Mouse (Mus musculus) hindbrain, embryonic 10.5 days (tissue): ENCODE measurements around the gene Ap3b1. TPM values are rescaled to one million over a fixed set of nuclear protein-coding genes. Genes with fewer than 3 reads are reported as not detected.
A peak's percentile ranks its signal among the peaks of the same experiment; 100 is the strongest.

Source experiments
- DNase-seq: peaks from one replicate; pipeline ENCODE4 v3.0.0-alpha.2; 2017; ENCODE audit warnings: low spot score
- H3K27ac ChIP-seq: fragments of 300-500 bp; sonication (generic); 2 replicates; pipeline ENCODE4 v1.5.1; 2016; ENCODE audit warnings: mild to moderate bottlenecking, moderate library complexity
- H3K27me3 ChIP-seq: fragments of 300-500 bp; sonication (generic); 2 replicates; pipeline ENCODE4 v1.6.1; 2016; ENCODE audit warnings: mild to moderate bottlenecking; ENCODE audit not compliant: poor library complexity, insufficient read depth, severe bottlenecking
- H3K36me3 ChIP-seq: fragments of 300-500 bp; sonication (generic); 2 replicates; pipeline ENCODE4 v1.6.1; 2016; ENCODE audit warnings: mild to moderate bottlenecking, moderate library complexity
- H3K4me1 ChIP-seq: fragments of 300-500 bp; sonication (generic); replicated peaks from 2 replicates; pipeline ENCODE4 v1.6.1; 2016; ENCODE audit warnings: mild to moderate bottlenecking
- H3K4me3 ChIP-seq: fragments of 300-500 bp; sonication (generic); 2 replicates; pipeline ENCODE4 v1.5.1; 2016; ENCODE audit warnings: mild to moderate bottlenecking, moderate library complexity
- H3K9me3 ChIP-seq: fragments of 300-500 bp; sonication (generic); 2 replicates; pipeline ENCODE4 v1.6.1; 2016; ENCODE audit warnings: mild to moderate bottlenecking, moderate library complexity
- WGBS: fragments of 180-500 bp; shearing (Covaris S2); methylation state at CpG from one replicate; pipeline ENCODE4 v1.1.7; 2016; 5-methylcytosine and 5-hydroxymethylcytosine counted together
- polyA plus RNA-seq: library from polyadenylated mRNA; unstranded; fragments of >200 nt; fragmentation: Nextera tagmentation; extraction: Ambion mirVana; gene quantifications from 2 replicates; pipeline ENCODE4 v1.2.1, GENCODE M21; 2016

Ap3b1 gene
- polyA plus RNA-seq, 1 experiment from 2014 or later = 32.7 TPM

GRCm38 (mm10) chr13:94595289-94595688, 236.5 kb downstream of the Ap3b1 start:
- peak; percentile 18 for DNase-seq
- H3K4me1 ChIP-seq = peaks cover 17% of the 10 kb centered on the region
- H3K9me3 ChIP-seq = no peaks in the 10 kb centered on the region
- H3K4me3 ChIP-seq = peak overlapping the region; percentile 42; the same call in 1 of the 2 replicates
- no peaks in the 10 kb centered on the region for H3K36me3 ChIP-seq
- H3K27ac ChIP-seq = no peak overlapping the region
- 5% methylated on average over 14 of the region's 14 CpGs for WGBS
- peaks cover 100% of the 10 kb centered on the region for H3K27me3 ChIP-seq

GRCm38 (mm10) chr13:94595701-94596361, 237.1 kb downstream of the Ap3b1 start:
- Histone ChIP-seq H3K4me1 (peaks cover 17% of the 10 kb centered on the region), H3K9me3 (no peaks in the 10 kb centered on the region), H3K27me3 (peaks cover 100% of the 10 kb centered on the region), H3K4me3 (peak overlapping the region; percentile 42), H3K27ac (peak overlapping the region; percentile 54; the same call in 1 of the 2 replicates), H3K36me3 (no peaks in the 10 kb centered on the region)
- WGBS = 1% methylated on average over 38 of the region's 38 CpGs
- DNase-seq = peak; percentile 45

GRCm38 (mm10) chr13:94596386-94597033, 237.8 kb downstream of the Ap3b1 start:
- DNase-seq = peak; percentile 41
- 14% methylated on average over 20 of the region's 20 CpGs for WGBS
- peak overlapping the region; percentile 54; the same call in 1 of the 2 replicates for H3K27ac ChIP-seq
- H3K9me3 ChIP-seq = no peaks in the 10 kb centered on the region
- peaks cover 100% of the 10 kb centered on the region for H3K27me3 ChIP-seq
- H3K36me3 ChIP-seq = no peaks in the 10 kb centered on the region
- peak overlapping the region; percentile 42 for H3K4me3 ChIP-seq
- peaks cover 17% of the 10 kb centered on the region for H3K4me1 ChIP-seq

GRCm38 (mm10) chr13:94599718-94600117, 241.0 kb downstream of the Ap3b1 start:
- WGBS = 45% methylated on average over 8 of the region's 8 CpGs

GRCm38 (mm10) chr13:94607035-94607860, 248.5 kb downstream of the Ap3b1 start:
- 86% methylated on average over 9 of the region's 9 CpGs for WGBS
- Histone ChIP-seq H3K36me3 (no peaks in the 10 kb centered on the region), H3K27ac (no peak overlapping the region), H3K27me3 (peaks cover 98% of the 10 kb centered on the region), H3K4me1 (peaks cover 15% of the 10 kb centered on the region), H3K9me3 (no peaks in the 10 kb centered on the region), H3K4me3 (no peak overlapping the region)
- DNase-seq = no peak

More at GRCm38 (mm10) chr13:94599718-94600117, 241.0 kb downstream of the Ap3b1 start:
- Histone ChIP-seq H3K9me3 (no peaks in the 10 kb centered on the region), H3K4me1 (peaks cover 17% of the 10 kb centered on the region), H3K27me3 (peaks cover 100% of the 10 kb centered on the region), H3K4me3 (no peak overlapping the region), H3K27ac (no peak overlapping the region), H3K36me3 (no peaks in the 10 kb centered on the region)
- no peak for DNase-seq

- DNase-seq = no peak
- H3K27ac ChIP-seq = no peak overlapping the region
- H3K27me3 ChIP-seq = peaks cover 98% of the 10 kb centered on the region
- WGBS = 58% methylated on average over 7 of the region's 7 CpGs
- H3K9me3 ChIP-seq = no peaks in the 10 kb centered on the region
- H3K4me3 ChIP-seq = no peak overlapping the region
- H3K36me3 ChIP-seq = no peaks in the 10 kb centered on the region
- peaks cover 15% of the 10 kb centered on the region for H3K4me1 ChIP-seq
Measured at GRCm38 (mm10) chr13:94607861-94608223, 249.1 kb downstream of the Ap3b1 start.

- no peak overlapping the region for H3K4me3 ChIP-seq
- no peaks in the 10 kb centered on the region for H3K36me3 ChIP-seq
- DNase-seq = peak; percentile 47
- H3K9me3 ChIP-seq = no peaks in the 10 kb centered on the region
- peaks cover 98% of the 10 kb centered on the region for H3K27me3 ChIP-seq
- H3K27ac ChIP-seq = no peak overlapping the region
- WGBS = 10% methylated on average over 11 of the region's 11 CpGs
- peaks cover 15% of the 10 kb centered on the region for H3K4me1 ChIP-seq
Measured at GRCm38 (mm10) chr13:94608420-94608831, 249.7 kb downstream of the Ap3b1 start.

GRCm38 (mm10) chr13:94608947-94609346, 250.2 kb downstream of the Ap3b1 start:
- no peak overlapping the region for H3K4me3 ChIP-seq
- WGBS = 68% methylated on average over 10 of the region's 10 CpGs
- no peak overlapping the region for H3K27ac ChIP-seq
- peaks cover 15% of the 10 kb centered on the region for H3K4me1 ChIP-seq
- H3K27me3 ChIP-seq = peaks cover 97% of the 10 kb centered on the region
- peak; percentile 18 for DNase-seq
- H3K36me3 ChIP-seq = no peaks in the 10 kb centered on the region
- no peaks in the 10 kb centered on the region for H3K9me3 ChIP-seq

Other genes with a start within 250 kb of the Ap3b1 start
- gene Scamp1, start 73.1 kb upstream of the Ap3b1 start, polyA plus RNA-seq = 26.6 and 33.1 TPM in 2 replicates